Mouse (Mus musculus): ENCODE data around the gene Sez6l2. TPM values are rescaled to one million over a fixed set of nuclear protein-coding genes. Genes with fewer than 3 reads are reported as not detected.

The Sez6l2 gene
- total RNA-seq, 4 experiments from 2014 or later, result 433 to 476 (median 455) TPM

DNA sequence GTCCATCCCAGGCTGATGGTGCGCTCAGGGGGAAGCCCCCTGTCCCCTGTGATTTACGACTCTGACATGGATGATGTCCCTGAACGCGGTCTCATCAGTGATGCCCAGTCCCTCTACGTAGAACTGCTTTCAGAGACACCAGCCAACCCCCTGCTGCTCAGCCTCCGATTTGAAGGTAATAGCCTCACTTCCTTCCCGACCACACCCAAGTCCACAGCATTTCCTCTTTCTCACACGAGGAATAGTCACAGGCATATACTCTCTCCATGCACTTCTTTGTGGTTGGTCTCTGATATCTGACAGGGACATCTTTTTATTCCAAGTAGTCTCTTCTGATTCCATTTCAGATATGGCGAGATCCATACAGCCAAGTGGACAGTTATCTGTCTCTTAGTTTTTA is 9.4 kb downstream of the Sez6l2 start:
- DNase-seq (ENCODE audit: low spot score in 2 of 2), result no peak

DNA sequence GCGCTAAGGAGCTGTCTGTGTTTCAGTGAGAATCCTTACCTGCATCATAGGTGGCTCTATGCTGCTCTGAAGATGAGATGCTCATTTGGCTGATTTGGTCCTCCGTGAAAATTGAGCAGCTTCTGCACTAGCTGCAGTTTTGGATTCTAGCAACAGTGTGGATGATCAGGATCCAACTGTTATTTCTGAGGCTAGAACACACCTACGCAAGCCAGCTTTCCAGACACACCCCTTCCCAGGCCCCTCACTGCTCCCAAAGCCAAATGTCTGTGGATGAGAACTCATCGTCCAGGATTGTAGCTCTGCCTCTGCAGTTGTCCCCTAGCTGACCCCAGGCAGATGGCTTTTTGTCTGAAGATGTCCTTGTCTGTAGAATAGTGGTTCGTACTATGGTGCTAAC is 10.7 kb downstream of the Sez6l2 start:
- peak; percentile 43 to 54 for DNase-seq (ENCODE audit: low spot score in 2 of 2)

DNA sequence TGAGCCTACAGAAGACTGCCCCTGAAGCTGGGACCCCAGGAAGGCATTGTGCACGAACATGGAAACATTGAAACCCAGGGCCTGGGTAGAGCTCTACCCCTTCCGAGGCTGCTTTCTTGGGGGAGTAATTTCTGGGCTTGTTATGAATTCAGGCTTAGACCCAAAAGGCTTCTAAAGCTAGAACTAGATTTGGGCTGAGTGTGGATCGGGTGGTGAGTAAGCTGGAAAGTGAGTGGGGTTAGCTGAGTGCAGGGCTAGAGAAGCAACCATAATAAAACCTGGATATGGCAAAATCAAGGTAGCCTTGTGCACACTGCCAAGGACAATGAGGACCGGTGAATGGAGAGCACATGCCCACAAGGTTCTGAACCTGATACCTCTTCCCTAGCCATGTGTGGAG is 11.6 kb downstream of the Sez6l2 start:
- DNase-seq (ENCODE audit: low spot score in 2 of 2), result no peak

DNA sequence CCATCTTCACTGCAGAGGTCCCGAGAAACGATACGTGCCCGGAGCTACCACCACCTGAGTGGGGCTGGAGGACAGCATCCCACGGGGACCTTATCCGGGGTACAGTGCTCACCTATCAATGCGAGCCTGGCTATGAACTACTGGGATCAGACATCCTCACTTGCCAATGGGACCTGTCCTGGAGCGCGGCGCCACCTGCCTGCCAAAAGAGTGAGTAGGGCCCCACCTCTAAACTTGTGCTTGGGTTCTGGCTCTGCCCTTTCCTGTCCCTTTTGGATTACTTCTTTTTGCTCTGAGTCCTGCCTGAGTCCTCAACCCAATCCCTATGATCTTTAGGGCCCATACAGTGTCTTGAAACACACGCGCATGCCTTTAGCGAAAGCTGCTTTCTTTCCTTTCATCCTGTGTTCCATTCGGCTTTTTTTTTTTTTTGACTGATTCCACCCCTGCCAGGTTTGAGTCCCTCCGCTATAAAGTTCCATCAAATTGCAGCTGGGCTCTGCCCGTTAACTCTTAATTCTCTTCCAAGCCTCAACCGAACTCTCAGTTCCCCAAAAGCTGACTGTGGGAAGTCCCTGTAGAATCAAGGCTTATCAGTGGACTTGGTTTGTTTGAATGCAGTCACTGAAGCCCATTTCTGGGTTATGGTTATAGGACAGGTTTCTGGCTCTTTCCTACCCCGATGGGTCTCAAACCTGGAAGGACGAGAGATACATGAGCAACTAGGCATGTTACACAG is 13.4 kb downstream of the Sez6l2 start:
- DNase-seq (ENCODE audit: low spot score in 2 of 2), result no peak

DNA sequence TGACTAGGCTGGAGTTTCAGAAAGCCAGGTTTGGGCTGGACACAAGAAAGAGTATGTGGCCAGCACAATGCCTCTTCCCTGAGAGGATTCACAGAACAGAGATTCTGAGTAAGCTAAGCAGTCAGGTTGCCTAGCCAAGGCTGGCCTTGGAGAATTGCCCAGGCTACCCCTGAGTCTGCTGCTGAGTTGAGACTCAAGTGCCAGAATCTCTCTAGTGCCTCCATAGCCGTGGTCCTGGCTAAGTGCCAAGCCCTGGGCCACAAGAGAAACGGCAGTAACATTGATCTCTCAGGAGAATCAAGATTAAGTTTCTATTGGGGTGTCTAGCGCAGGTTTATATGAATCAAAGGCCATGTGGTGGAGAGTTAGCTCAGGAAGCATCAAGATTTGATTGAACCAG is 15.2 kb downstream of the Sez6l2 start:
- DNase-seq (ENCODE audit: low spot score in 2 of 2), result no peak

DNA sequence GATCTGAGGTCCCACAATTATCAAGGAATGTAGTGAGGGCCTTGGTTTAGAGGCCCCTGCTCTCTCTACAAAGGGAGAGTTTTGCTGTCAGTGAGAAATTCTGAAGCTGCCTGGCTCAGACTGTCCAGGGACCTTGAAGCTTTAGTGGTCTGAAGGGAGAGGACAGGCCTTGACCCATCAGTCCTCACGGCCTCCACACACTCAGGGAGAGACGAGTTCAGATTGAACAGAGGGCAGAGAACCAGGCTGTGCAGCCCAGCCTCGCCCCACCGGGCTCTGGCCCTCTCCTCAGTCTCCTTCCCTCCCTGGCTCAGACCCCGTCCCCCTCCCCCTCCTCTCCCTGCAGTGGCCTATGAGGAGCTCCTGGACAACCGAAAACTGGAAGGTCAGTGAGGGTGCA is 17.0 kb downstream of the Sez6l2 start:
- DNase-seq (ENCODE audit: low spot score in 2 of 2), result no peak

DNA sequence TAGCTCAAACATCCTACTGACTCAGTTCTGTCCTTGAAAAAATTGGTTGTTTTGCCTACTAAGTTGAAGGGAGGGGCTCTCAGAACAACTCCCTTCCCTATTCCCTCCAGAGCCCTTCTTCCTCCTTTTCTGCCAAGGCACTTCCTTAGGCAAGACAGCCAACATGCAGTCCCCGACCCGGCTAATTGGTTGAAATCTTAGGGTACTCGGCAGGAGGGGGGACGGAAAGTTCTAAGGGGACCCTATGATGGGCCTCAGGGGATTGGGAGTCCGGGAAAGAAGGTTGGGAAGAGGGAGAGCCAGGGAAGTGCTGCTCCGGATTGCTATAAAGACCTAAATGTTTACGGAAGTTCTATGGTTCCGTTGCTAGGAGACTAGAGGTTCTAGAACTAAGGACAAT is 25.1 kb downstream of the Sez6l2 start:
- DNase-seq (ENCODE audit: low spot score in 2 of 2), result no peak

DNA sequence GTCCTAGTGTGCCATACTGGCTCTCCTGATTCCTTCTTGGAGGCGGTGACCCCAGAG is 25.4 kb downstream of the Sez6l2 start, which contains the start of gene Cdipt:
Gene Cdipt, plus strand, starts transcription at position 22 of the 57 bp plus-strand sequence.
- DNase-seq (ENCODE audit: low spot score in 2 of 2), result no peak

DNA sequence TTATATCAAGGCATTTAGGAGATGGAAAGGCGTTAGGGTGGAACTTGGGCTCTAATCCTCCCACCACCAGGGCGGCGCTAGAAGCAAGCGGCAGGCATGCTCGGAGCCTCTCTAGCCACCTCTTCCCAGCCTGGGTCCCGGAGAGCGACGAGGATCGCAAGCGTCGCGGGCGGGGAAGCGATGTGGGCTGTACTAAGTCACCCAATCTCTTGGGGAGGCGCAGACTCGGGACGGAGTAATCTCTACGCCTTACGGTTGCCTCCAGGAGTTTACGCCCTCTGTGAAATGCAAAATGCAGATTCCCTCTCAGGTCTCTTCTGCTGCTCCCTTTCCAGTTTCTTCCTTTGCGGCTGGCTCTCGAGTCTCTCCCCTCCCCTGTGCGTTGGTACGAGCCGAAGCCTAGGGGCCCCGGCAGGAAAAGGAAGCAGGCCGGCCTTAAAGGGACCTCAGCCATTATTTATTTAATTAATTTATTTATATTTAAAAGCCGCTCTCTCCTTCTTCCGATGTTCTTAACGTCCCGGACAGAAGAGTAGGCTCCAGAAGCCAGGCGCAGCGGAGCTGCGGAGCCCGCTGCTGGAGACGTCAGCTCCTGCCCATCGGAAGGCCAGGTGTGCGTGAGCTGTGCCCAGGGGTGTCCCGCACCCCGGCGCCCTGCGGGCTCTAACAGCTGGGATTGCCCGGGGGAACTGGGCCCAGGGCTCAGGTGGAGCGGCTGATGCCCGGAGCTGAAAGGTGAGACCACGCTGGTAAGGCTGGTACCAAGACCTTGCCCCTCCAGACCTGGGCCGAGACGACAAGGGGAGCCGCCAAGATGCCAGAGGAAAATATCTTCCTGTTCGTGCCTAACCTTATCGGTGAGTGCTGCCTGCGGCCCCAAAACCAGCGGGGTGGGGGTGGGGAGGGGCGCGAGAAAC is 25.8 kb downstream of the Sez6l2 start, which contains the start of gene Cdiptos:
Gene Cdiptos, minus strand, starts transcription at position 149 of the 917 bp plus-strand sequence.
- DNase-seq (ENCODE audit: low spot score in 2 of 2), result peak; percentile 93 to 94

DNA sequence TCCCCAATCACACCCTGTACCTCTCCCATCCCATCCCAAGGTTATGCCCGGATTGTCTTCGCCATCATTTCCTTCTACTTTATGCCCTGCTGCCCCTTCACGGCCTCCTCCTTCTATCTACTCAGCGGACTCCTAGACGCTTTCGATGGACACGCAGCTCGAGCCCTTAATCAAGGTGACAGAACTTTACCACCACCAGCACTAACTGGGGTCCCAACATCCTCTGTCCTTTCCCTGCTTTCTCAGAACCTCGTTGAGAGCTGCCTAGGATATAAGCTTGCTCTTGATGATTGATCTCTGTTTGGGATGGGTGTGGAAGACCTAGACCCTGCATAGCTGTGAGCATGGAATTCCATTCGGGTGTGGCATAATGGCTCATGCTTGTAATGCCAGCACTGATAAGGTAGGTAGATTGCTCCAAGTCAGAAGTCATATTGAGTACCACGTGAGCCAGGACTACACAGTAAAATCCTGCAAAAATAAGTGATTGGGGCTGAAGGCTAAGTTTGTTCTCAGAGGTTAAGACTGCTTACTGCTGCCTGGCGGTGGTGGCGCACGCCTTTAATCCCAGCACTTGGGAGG is 26.6 kb downstream of the Sez6l2 start:
- no peak for DNase-seq (ENCODE audit: low spot score in 2 of 2)

DNA sequence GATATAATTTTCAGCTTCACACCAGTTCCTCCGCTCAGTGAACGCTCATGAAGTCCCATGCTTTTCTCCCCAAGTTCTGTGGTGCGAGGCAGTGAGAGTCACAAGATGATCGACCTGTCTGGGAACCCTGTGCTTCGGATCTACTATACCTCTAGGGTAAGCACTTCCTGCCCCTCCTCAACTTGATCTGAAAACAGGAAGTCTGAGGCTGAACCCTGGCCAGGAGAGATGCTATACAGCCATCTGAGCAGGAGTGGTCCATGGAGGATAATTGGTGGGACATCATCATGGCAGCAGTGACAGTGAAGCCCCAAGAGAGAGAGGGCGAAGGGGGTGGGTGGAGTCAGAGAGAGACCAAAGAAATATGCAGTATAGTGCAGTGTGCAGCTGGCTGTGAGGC is 28.5 kb downstream of the Sez6l2 start:
- DNase-seq (ENCODE audit: low spot score in 2 of 2), result no peak

DNA sequence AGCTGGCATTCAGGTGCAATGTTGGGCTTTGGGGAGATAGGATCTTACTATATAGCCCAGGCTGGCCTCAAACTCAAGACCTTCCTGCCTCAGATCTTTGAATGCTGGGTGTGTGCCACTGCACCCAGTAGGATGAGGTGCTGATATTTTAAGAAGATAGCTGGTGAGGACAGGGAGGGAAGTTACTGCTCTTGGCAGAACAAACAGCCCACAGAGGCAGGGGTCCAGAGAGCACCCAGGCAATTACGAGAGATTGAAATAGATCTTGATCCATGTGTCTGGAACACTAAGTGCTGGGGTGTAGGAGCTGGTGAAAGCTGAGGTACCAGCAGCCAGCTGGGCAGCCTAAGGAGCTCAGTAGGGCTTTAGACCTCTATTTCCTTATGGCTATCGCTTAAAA is 31.2 kb downstream of the Sez6l2 start:
- no peak for DNase-seq (ENCODE audit: low spot score in 2 of 2)

DNA sequence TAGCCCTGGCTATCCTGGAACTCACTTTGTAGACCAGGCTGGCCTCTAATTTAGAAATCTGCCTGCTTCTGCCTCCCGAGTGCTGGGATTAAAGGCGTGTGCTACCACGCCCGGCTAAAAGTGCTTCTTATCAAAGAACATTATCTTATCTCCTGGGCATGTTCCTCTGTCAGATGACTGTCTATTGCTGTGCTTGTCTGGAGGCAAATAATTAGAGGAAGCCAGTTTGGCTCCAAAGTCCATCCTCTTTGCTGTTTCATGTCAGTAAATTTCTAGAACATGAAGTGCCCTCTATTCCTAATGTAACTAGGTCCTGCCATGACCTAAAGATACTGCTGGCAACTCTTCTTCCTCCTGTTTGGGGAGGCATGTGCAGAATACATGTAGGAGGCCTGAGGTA is 31.7 kb downstream of the Sez6l2 start:
- DNase-seq (ENCODE audit: low spot score in 2 of 2), result no peak

DNA sequence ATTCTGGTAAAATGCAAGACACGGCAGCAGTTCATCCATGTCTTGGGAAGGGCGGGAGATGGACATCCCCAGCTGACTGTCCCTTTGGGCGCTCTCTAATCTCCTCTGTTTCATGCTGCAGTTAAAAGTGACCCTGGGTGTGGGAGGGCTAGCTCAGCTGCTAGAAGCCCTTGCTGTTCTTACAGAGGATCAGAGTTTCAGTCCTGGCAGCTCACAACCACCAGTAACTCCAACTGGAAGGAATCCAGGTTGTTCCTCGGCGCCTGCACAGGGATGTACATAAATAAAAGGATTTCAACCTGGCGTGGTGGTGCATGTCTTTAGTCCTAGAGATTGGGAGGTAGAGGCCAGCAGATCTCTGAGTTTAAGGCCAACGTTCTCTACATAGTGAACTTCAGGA is 32.8 kb downstream of the Sez6l2 start:
- no peak for DNase-seq (ENCODE audit: low spot score in 2 of 2)

DNA sequence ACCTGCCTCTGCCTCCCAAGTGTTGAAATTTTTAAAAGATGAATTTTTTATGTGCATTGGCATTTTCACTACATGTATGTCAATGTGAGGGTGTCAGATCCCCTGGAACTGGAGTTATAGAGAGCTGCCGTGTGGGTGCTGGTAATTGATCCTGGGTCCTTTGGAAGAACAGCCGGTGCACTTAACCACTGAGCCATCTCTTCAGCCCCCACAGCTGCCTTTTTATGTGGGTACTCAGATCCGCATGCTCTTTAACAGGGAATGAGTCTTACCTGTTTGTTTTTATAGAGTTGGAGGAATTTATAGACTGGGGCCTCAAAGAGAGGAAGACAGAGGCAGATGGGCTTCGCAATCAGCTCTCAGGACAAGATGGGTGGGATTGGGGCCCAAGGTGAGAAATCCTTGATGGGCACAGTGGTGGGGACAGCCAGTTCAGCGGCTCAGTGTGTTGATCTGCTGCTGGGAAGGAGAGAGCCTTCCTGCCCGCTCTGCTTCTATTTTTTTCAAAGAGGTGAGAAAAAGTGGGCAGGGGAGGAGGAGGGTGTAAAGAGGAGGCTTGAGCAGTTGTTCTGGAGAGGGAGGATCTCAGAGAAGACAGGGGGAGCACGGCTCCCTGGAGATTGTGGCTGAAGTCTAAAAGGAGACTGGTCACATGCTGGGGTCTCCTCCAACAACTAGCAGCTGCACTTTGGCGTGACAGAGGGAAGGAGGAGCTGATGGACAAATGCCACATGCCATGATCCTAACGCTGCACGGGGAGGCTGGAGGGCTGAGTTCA is 34.5 kb downstream of the Sez6l2 start:
- no peak for DNase-seq (ENCODE audit: low spot score in 2 of 2)

DNA sequence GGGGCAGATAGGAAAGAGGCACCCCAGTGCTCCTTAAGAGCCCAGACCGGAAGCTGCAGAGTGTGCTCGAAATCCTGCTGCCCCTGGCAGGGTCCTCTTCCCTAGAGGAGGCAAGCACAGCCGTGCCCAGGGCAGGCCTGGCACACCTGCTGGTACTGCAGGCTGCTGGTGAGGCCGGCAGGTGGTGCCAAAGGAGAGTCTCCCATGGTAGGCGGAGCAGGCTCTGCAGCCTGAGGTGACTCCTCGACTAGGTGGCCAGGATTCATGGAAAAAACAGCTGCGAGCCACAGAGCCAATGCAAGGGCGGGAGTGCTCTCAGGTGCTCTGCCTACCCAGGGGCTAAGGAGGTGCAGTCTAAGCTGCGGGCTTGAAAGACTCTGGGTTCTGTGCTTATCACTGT is 36.0 kb downstream of the Sez6l2 start:
- no peak for DNase-seq (ENCODE audit: low spot score in 2 of 2)

DNA sequence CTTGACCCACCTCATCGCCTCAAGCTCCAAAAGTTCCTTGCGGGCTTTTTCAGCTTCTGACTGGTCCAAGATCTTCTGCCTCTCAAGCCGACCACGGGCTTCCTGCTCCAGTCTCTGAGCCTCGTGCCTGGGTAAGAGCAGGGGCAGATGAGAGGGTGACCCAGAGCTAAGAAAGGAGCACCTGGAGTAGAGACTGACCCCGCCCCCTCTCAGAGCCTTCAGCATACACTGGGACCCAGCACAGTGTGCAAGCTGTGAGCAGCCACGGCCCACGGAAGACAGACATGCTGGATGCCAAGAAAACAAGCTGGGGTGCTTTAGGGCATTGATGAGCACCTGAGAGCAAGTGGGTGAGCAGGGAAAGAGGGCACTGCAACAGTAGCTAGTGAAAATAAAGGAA is 38.5 kb downstream of the Sez6l2 start:
- DNase-seq (ENCODE audit: low spot score in 2 of 2), result no peak

DNA sequence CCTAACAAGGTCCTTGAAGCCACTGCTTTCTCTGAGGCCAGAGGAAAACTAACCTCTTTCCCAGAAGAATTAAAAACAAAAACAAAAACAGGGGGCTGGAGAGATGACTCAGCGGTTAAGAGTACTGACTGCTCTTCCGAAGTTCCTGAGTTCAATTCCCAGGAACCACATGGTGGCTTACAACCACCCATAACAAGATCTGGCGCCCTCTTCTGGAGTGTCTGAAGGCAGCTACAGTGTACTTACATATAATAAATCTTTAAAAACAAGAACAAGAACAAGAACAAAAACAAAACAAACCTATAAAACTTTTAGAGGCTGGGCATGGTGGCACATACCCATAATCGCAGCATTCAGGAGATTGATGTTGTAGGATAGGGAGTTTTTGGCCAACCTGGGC is 46.1 kb downstream of the Sez6l2 start:
- no peak for DNase-seq (ENCODE audit: low spot score in 2 of 2)

DNA sequence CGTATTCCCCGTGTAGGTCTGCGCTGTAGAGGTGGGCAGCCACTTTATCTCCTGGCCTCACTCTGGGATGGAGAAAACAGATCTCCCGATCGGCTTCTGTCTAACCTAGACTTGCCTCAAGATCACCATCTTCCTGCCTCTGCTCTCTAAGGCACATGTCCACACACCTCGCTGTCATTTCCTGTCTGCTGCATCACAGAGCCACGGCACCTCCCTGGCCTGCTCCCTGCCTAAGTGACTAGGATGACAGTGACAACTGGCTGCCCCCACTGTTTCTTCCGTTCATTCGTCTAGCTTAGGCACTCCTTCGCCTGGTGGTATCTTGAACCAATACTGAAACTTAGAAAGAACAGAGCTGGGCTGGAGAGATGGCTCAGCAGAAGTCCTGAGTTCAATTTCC is 49.2 kb downstream of the Sez6l2 start:
- no peak for DNase-seq (ENCODE audit: low spot score in 2 of 2)

DNA sequence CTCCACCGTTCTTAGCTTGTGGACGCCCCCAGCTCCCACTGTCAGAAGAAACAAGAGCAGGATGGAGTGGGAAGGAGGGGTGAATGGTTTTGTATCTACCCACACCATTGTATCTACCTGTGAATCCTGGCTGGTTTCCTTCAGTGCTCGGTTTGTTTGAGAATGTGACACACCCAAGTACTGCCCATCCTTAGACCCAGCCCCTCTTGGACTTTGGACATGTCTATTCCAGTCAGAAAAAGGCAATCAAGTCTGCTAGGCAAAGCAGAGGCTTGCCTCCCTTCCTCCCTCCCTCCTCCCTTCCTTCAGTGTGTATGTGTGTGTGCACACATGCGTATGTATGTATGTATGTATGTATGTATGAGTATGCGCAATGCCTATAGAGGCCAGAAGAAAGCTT is 53.3 kb downstream of the Sez6l2 start:
- DNase-seq (ENCODE audit: low spot score in 2 of 2), result no peak

DNA sequence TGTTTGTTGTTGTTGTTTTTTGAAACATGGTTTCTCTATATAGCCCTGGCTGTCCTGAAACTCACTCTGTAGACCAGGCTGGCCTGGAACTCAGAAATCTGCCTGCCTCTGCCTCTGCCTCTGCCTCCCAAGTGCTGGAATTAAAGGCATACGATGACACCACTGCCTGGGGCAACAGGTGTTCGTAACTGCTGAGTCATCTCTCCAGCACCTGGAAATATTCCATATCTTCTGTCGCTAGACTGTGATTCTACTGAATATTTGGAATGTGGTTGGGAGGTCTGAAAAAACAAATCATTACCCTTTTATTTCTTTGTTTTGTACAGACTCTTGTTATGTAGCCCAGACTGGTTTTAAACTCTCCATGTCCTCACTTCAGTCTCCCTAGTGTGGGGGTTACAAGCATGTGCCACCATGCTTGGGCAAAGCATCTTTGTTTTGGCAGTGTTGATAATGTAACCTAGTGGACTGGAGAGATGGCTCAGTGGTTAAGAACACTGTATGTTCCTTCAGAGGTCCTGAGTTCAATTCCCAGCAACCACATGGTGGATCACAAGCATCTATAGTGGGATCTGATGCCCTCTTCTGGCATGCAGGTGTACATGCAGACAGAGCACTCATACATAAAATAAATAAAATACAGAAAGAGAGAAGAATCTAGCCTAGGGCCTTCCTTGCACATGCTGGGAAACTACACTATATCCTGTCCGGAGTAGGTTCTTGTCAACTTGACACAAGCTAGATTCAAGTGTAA is 53.9 kb downstream of the Sez6l2 start:
- no peak for DNase-seq (ENCODE audit: low spot score in 2 of 2)

All from layer of hippocampus, adult 8-10 months (tissue).